Mouse (Mus musculus): ENCODE measurements at regions not wholly inside any gene's neighbourhood (a gene's known extent, or its start where the extent isn't known, plus 50 kb on each side); places are given as distances from the start of the nearest gene placed in this dataset.

DNA sequence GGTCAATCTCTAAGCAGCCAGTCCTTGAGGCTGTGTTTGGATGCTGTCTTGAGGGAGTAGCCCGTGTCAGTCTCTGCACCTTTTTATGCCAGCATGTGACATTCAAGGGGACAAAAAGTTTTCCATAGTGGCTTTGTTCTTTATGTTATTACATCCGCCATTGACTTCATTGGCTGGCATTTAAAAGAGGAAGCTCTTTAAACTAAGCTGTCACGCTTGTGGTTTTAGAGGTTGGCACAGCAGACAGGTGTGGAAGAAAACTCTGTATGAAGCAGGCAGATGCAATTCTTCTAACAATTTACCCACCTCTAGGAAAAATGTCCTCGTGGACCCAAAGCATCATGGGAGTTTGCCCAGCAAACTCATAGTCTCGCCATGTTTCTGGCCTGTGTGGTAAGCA lies 297.5 kb upstream of the Gadl1 start:
- peak; percentile 49 to 50 for DNase-seq (ENCODE audit: low spot score in 2 of 2)

DNA sequence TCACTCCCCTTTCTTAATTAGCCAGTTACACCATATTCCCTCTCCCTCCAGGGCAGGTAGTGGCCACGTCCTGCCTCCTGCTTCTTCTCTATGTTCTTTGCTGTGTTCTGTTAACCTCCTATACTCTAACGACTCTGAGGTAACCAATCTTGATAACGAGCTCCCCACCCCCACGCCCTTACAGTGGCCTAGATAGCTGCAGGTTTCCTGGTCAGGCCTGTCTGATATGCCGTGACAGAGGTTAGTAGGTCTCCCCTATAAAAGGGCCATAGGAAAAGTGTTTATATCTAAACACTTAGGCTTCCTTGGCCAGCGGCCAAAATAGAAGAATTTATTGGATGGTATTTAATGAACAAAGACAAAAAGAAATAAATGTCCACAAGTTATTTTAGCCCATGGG lies 296.3 kb upstream of the Gadl1 start:
- DNase-seq (ENCODE audit: low spot score in 2 of 2): no peak

DNA sequence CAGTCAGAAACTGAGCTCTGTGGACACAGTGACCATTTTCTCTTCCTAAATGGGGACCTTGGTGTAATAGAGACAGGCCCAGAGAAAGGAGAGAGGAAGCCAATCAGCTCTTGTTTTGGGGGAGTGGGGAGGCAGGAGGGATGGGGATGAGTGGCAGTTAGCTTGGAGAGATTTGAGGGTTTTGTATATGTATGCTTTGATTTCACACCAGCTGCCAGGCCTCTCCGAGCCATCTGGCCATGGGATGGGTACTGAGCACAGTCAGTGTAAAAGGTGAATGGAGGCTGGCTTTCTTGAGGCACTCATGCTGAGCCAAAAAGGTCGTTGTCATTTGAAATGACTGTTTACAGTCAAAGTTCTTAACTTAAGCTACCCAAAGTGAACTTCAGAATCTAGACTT lies 295.2 kb upstream of the Gadl1 start:
- DNase-seq (ENCODE audit: low spot score in 2 of 2): no peak

DNA sequence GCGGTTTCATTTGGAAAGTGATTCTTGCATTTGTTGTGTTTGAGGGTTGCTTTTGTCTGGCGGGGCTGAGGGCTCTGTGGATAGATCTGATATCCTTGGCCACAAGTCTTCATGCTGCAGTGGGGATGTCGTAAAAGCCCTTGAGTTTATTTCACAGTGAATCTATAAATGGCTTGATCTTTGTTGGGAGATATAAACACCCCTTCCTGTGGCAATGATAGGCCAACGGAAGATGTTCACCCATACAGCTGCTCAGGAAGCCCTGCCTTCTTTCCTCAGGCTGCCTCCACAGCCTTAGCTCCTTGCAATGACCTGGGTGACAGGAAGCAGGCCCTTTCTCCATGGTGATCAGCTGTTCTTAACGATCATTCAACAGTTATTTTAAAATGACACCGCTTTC lies 291.3 kb upstream of the Gadl1 start:
- peak in 1 of 2 experiments; percentile 27 for DNase-seq (ENCODE audit: low spot score in 2 of 2)

DNA sequence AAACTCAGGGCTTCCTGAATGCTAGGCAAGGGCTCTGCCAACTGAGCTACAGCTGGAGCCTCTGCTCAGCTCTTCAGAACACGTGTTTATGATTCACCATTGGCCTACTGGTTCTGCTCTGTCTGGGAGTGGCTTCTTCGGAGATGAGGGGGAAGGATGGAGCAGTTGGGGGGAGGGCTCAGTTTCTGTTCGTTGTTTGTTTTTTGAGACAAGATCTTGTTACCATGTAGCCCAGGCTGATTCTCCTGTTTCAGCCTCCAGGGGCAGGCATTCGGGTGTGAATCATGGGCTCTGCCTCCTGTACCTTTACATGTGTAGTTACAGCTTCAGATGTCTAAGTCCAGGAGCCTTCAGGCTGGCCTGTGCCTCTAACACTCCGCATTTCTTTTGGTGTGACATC lies 285.3 kb upstream of the Gadl1 start:
- DNase-seq (ENCODE audit: low spot score in 2 of 2): peak; percentile 46

DNA sequence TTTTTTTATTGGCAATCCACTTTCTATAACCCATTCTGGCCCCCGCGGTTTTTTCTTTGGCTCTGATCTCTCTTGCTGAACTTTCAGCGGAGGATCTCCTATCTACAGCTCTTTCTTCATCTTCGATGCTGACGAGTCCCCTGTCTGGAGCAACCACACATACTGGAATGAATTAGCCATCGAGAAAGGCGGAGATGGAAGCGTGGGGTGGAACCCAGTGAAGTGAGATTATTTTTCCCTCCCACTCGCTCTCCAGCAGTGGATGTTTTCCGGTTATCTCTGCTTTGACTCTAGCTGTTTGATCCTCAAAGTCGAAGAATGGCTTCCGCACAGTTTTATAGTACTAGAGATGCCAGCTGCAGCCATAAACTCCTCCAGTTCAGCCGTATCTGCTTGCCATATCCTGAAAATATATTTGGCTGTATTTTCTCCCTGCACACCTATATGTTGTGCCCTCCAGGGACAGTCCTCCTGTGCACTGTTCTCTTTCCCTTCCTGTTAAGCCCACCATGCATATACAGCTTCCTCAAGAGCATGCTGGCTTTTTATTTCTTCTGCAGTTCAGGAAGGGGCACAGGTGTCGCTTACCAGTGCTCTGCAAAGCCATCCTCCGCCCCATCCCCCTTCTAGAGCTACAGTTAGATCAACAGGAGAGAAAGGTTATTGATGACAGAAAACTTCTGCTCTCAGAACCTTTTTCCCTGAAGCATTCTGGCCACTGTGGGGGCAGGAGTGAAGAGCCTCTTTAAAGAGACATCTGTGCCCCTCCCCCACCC lies 284.3 kb upstream of the Gadl1 start:
- DNase-seq (ENCODE audit: low spot score in 2 of 2): peak; percentile 37 to 47

DNA sequence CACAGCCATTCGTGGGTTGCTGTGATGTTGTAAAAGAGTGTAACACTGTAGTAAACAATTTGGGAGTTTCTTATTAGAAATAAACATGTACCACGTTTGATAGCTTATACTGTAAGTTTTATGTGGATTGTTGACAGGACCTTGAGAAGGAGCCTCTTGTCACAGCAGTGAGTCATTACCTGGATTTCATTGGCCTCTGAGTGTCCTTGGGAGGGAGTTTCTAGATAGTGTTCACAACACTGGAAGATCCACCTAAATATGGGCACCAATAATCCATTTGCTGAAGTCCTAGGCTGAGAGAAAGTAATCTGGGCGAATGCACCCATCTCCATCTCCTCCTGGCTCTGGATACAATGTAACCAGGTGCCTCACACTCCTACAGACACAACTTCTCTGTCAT lies 281.7 kb upstream of the Gadl1 start:
- DNase-seq (ENCODE audit: low spot score in 2 of 2): no peak

DNA sequence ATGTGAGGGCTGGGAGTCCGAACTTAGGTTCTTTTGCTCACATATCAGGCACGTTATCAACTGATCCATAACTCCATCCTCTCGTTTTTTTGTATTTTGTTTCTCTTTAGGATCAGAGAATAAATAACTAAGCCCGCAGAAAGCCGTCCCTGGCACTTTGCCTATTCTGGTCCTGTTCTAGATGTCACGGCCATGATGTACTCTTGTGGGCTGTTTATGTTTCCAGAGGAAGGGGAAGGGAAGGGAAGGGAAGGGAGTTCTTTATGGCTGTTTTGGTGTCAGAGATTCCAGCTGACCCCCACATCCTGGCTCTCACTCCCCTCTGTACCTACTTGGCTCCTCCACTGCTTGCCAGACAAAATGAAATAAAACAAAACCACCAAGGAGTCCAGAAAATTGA lies 272.1 kb upstream of the Gadl1 start:
- DNase-seq (ENCODE audit: low spot score in 2 of 2): no peak

DNA sequence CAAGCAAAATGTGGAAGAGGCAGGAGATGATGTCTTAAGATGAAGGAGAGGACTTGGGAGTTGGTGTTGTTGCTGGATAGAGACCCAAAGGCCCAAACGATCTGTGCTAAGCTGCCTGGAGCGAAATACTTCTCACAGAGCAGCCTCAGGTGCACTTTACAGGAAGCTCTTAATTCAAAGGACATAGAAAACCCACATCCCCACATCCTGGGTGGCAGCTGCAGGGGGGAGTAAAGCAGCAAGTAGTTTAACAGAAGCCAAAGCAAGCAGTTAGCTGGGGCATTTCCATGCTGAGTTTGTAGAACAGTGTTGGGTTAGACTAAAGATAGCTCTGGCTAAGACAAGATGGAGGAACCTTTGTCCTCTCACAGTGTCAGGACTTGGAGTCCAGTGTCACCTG lies 268.5 kb upstream of the Gadl1 start:
- DNase-seq (ENCODE audit: low spot score in 2 of 2): peak; percentile 31 to 40

DNA sequence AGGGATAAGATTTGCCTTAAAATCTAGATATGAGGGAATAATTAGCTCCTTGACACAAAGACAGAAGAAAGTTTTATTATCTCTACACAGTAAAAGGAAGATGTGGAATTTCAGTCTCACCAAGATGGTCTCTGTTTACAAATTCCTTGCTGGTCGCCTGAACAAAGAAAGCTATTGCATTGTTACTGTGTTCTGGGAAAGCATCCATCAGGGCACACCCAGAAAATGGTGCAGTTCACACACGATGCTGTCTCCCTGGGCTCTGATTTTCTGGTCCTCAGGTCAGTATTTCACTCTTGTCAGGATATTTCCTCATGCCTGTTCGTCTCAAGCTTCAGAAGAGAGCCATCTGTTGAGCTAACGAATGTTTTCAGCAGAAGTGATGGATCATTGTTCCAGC lies 267.2 kb upstream of the Gadl1 start:
- DNase-seq (ENCODE audit: low spot score in 2 of 2): no peak

DNA sequence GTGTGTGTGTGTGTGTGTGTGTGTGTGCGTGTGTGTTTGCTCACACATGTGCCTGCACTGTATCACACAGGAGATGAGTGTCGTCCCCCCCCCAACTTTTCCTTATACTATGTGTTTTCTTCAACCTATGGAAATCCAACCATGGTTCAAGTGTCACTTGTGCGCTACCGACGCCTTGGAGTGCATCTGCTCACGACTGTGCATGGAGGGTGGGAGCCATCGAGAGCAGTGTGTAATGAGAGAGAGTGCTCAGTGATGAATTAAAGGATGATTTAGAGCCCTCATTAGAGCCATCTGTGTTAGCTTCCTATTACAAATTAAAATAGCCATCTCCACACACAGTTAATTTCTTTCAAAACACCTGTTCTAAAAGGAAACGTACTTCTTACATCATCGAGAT lies 264.3 kb upstream of the Gadl1 start:
- DNase-seq (ENCODE audit: low spot score in 2 of 2): no peak

DNA sequence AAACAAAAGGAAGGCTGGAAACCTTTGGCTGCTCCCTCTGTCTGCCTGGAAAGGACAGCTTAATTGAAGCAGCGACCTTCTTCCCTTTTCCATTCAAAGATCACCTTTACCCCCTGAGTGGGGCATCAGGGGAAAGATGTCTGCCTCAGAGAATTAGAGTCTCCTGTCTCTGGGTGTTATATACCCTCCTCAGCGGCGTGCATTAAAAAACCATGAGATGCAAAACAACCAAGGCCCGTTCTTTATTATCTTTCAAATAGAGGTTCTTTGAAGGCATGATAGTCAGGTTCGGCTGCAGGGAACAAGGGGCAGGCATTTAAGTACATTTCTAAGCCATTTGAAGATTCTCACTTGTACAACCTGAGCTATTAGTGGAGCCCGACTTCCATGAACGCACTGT lies 263.0 kb upstream of the Gadl1 start:
- DNase-seq (ENCODE audit: low spot score in 2 of 2): no peak

DNA sequence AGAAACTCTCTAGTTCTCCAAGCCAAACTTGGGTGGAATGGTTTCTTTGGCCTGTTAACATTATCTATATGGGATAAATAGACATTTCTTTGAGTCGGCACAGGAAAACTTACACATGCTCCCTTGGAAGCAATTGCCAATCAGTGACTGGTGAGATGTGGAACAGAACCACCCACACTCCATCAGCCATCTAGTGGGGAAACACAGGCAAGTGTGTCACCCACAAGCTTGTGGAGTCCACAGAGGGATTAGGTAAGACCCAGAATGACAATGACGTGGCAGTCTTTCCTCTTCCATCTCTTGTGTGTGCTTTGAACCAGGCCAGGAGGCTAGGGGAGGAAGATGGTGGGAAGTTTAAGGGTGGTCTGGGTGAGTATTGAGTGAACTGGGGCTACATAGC lies 257.5 kb upstream of the Gadl1 start:
- no peak for DNase-seq (ENCODE audit: low spot score in 2 of 2)

DNA sequence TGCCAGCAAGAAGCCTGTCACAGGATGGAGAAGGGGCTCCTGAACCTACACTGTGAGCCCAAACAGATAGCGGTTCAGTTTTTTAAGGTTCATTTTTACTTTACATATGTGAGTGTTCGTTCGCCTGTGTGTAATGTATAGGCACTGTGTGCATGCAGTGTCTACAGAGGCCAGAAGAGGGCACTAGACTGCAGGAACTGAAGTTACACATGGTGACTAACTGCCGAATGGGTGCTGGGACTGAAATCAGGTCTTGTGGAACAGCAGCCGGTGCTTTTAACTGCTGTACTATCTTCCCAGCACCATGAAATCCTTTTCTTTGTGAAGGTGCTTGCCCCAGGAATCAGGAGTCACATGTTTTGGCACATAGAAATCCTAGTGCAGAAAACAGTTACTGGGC lies 256.1 kb upstream of the Gadl1 start:
- DNase-seq (ENCODE audit: low spot score in 2 of 2): no peak

DNA sequence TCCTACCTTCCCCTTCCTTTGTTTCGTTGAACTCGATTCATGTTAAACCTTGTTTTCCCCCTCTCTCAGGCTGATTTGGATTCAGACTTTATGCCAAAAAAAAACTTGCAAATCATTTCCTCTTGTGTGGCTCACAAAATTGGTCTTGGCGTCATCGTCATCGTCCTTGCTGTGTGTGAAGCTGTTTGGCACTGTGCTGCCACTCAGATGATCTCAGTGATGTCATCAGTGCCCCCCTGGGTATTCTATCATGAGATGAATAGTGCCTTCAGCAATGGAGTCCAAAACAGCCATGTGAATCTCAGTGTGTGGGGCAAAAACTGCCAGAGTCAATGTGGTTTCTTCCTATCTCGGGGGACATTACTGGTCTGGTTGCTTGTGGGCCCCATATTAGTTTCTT lies 254.3 kb upstream of the Gadl1 start:
- no peak for DNase-seq (ENCODE audit: low spot score in 2 of 2)

DNA sequence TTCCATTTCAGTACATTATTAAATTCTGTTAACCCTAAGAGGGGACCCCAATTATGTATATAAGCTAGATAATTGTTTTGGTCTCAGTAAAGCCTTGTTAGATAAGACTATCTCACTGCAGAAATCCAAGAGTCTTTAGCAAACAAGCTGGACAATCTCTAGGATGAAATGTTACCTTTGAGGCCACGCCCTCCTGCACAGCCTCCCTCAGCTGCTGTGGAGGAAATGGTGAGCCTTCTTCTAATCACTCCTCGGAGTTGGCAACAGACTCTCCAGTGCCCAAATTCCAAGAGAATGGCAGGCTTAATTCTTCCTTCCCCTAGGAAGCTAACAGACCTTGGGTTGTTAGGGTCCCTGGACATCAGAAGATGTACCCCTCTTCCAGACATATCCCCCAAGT lies 252.7 kb upstream of the Gadl1 start:
- no peak for DNase-seq (ENCODE audit: low spot score in 2 of 2)

DNA sequence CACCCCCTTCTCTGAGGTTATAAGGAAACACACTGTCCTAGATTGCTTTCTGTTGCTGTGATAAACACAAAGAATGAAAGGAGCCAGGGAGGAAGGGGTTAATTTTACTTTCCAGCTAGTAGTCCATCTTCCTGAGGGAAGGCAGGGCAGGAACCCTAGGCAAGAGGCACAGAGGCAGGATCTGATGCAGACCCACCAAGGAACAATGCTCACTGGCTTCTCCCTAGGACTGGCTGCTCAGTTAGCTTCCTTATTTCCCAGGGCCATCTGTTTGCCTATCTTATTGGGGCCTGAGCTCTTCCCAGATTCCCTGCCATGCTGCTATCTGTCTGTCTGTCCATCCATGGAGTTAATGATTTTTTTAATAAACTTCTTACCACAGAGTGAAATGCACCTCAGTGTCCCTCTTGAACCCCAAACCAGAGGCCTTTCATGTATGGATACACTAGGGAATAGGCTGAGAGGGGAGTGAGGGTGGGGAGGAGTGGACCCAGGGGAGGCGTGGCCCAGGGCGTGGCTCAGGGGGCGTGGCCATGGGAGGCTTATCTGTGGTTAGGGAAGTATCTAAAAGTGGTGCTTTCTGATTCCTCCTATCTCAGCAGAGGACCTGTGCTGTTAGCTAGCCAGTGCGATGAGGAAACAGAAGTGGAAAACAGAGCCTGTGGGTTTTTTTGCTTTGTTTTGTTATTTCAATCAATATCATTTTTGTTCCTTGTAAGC lies 252.1 kb upstream of the Gadl1 start:
- no peak for DNase-seq (ENCODE audit: low spot score in 2 of 2)

DNA sequence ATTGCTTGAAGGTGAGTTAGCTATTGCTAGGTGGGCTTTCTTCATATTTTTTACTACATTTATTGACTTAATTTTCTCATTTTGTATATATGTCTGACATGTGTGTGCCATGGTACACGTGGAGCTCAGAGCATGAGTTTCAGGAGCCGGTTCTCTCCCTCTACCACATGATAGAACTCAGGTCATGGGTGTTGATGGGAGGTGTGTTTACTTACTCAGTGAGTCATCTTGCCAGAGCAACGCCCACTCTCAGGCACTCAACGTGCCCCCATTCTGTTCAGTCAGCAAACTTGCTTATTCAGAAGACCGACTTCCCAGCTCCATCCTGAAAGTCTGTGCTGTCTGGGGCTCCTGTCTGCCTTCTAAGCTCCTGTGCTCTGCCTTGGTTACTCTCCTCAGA lies 250.8 kb upstream of the Gadl1 start:
- no peak for DNase-seq (ENCODE audit: low spot score in 2 of 2)

DNA sequence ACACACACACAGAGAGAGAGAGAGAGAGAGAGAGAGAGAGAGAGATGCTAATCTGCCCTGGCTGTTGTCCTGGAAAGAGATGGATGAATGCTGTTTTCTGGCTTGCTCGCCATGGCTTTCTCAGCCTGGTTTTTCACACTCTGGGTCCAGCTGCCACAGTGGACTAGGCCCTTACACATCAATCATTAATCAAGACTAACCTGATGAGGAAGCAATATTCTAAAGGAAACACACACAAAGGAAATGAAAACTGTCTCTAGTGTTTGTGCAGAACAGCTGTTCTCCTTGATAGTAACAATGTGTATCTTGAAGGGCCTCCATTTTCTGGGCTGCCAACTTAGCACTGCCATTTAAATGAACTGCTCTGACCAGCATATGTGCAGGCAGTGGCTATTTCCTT lies 248.9 kb upstream of the Gadl1 start:
- no peak for DNase-seq (ENCODE audit: low spot score in 2 of 2)

DNA sequence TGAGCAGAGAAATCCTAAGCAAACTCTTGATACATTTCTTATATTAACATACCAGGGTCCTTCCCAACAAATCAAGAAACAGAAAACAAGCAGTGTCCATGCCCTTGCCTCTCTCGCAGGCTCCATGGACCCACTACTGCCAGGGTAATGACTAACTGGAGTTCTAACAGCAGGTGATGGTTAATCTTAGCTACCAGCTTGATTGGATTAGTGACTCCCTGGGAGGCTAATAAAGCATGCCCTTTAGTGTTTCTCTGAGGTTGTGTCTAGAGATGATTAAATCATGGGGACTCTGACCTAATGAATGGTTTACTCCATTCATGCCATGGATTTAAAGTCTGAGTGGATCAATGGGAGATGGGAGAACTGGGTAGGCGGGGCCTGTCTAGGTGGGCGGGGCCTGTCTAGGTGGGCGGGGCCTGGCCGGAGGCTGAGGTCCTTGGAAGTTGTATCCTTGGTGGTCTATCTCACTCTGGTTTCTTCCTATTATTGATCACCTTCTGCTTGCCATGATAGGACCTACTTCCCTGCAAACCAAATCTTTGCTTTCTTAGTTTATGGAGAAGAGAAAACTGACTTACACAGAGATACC lies 247.3 kb upstream of the Gadl1 start:
- no peak for DNase-seq (ENCODE audit: low spot score in 2 of 2)

DNA sequence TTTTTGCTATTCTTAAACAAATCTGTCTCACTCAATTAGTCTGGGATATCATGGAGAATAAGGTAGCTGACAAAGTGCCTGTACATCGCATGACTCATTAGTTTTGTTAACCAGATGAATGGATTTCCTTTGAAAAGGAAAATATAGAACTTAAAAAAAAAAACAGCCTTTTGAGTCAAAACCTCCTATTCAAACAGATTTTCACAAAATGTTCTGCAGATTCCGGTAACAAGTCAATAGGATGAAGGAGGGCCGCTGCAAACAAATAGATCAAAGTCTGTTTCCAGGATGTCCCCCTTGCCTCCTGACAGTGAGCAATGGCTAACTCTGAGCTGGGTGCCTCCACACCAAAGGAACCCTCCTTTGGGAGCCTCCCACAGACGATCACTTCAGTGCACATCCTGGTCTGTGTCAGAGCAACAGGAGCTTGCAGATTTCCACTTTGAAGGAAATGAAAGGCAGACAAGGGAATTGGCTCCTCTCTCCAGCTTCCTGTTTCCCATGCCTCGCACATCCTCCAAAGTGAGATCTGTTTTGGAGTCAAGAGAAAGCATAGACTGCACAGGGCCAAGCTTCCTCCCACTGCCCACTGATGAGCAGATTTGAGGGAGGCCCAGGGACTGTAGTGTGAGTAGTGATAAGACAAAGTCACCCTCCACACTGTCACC lies 243.8 kb upstream of the Gadl1 start:
- DNase-seq (ENCODE audit: low spot score in 2 of 2): no peak

DNA sequence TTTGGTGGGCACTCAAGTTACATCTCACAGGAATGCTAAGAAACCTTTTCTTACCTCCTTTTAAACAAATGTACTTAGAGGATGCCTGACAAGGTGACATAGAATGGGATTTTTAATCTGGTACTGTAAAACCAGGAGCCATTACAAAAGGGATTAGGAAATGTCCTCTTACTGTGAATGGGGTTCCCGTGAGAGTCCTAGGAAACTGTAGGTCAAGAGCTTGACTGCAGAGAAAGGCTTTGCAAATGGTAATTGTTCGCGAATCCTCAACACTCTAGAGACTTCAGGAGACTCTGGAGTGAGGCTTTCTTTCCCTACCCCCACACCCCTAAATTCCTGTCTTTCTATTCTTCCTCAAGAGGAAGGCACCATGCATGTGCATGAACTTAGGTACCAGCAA lies 242.7 kb upstream of the Gadl1 start:
- no peak for DNase-seq (ENCODE audit: low spot score in 2 of 2)
